Mouse (Mus musculus): ENCODE measurements around the gene Cog3. TPM values are rescaled to one million over a fixed set of nuclear protein-coding genes. Genes with fewer than 3 reads are reported as not detected.

Gene Cog3
- total RNA-seq, 4 experiments from 2014 or later = 25.6 to 29.1 (median 27.2) TPM

- peak in 1 of 2 experiments; percentile 37 for DNase-seq (ENCODE audit: low spot score in 2 of 2)
Observed at GRCm38 (mm10) chr14:75761028-75761805, 6.9 kb upstream of the Cog3 start.

- no peak for DNase-seq (ENCODE audit: low spot score in 2 of 2)
Observed at GRCm38 (mm10) chr14:75758401-75758800, 4.1 kb upstream of the Cog3 start.

GRCm38 (mm10) chr14:75757821-75758220, 3.5 kb upstream of the Cog3 start:
- no peak for DNase-seq (ENCODE audit: low spot score in 2 of 2)

GRCm38 (mm10) chr14:75756971-75757370, 2.7 kb upstream of the Cog3 start:
- no peak for DNase-seq (ENCODE audit: low spot score in 2 of 2)

- no peak for DNase-seq (ENCODE audit: low spot score in 2 of 2)
Observed at GRCm38 (mm10) chr14:75753206-75753605, 1.1 kb downstream of the Cog3 start.

GRCm38 (mm10) chr14:75751040-75751439, 3.3 kb downstream of the Cog3 start:
- no peak for DNase-seq (ENCODE audit: low spot score in 2 of 2)

- no peak for DNase-seq (ENCODE audit: low spot score in 2 of 2)
Observed at GRCm38 (mm10) chr14:75749123-75749522, 5.2 kb downstream of the Cog3 start.

GRCm38 (mm10) chr14:75747960-75748359, 6.4 kb downstream of the Cog3 start:
- no peak for DNase-seq (ENCODE audit: low spot score in 2 of 2)

GRCm38 (mm10) chr14:75741904-75742303, 12.4 kb downstream of the Cog3 start:
- no peak for DNase-seq (ENCODE audit: low spot score in 2 of 2)

GRCm38 (mm10) chr14:75735597-75735996, 18.7 kb downstream of the Cog3 start:
- no peak for DNase-seq (ENCODE audit: low spot score in 2 of 2)

- DNase-seq (ENCODE audit: low spot score in 2 of 2) = no peak
Observed at GRCm38 (mm10) chr14:75732631-75733030, 21.7 kb downstream of the Cog3 start.

- DNase-seq (ENCODE audit: low spot score in 2 of 2) = no peak
Observed at GRCm38 (mm10) chr14:75731361-75731760, 23.0 kb downstream of the Cog3 start.

GRCm38 (mm10) chr14:75728111-75728510, 26.2 kb downstream of the Cog3 start:
- no peak for DNase-seq (ENCODE audit: low spot score in 2 of 2)

GRCm38 (mm10) chr14:75727046-75727445, 27.3 kb downstream of the Cog3 start:
- no peak for DNase-seq (ENCODE audit: low spot score in 2 of 2)

- no peak for DNase-seq (ENCODE audit: low spot score in 2 of 2)
Observed at GRCm38 (mm10) chr14:75722816-75723215, 31.5 kb downstream of the Cog3 start.

- peak; percentile 32 to 57 for DNase-seq (ENCODE audit: low spot score in 2 of 2)
Observed at GRCm38 (mm10) chr14:75721977-75722563, 32.2 kb downstream of the Cog3 start.

GRCm38 (mm10) chr14:75720121-75720520, 34.2 kb downstream of the Cog3 start:
- no peak for DNase-seq (ENCODE audit: low spot score in 2 of 2)

- DNase-seq (ENCODE audit: low spot score in 2 of 2) = no peak
Observed at GRCm38 (mm10) chr14:75716410-75716809, 37.9 kb downstream of the Cog3 start.

- DNase-seq (ENCODE audit: low spot score in 2 of 2) = no peak
Observed at GRCm38 (mm10) chr14:75713661-75714060, 40.7 kb downstream of the Cog3 start.

- DNase-seq (ENCODE audit: low spot score in 2 of 2) = no peak
Observed at GRCm38 (mm10) chr14:75712687-75713086, 41.6 kb downstream of the Cog3 start.

- no peak for DNase-seq (ENCODE audit: low spot score in 2 of 2)
Observed at GRCm38 (mm10) chr14:75711731-75712130, 42.6 kb downstream of the Cog3 start.

- no peak for DNase-seq (ENCODE audit: low spot score in 2 of 2)
Observed at GRCm38 (mm10) chr14:75708986-75709385, 45.3 kb downstream of the Cog3 start.

- no peak for DNase-seq (ENCODE audit: low spot score in 2 of 2)
Observed at GRCm38 (mm10) chr14:75707771-75708170, 46.5 kb downstream of the Cog3 start.

All from layer of hippocampus, adult 8-10 months (tissue).